Mouse (Mus musculus): ENCODE data around the gene Ankub1.

Ankub1 gene

DNA sequence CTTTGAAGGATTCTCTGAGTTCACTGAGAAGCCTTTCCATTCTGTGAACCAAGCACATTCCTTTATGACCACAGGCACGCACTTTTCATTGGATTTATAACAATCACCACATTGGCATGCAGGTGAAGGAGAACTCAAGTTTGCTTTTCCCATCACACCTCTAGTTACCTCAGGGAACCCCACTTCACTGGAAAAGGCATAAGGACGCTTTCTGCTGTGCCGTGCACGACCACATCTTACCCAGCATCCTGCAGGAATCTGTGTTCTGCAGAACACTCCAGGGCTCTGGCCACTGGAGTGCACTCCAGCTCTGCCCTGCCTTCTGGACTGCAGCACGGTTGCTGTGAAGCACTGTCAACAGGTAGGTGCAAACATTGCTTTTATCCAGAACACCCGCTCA is 55.0 kb downstream of the Ankub1 start:
- DNase-seq, result no peak

- no peak for DNase-seq
Measured at GRCm38 (mm10) chr3:57634763-57635487, 57.7 kb downstream of the Ankub1 start.

DNA sequence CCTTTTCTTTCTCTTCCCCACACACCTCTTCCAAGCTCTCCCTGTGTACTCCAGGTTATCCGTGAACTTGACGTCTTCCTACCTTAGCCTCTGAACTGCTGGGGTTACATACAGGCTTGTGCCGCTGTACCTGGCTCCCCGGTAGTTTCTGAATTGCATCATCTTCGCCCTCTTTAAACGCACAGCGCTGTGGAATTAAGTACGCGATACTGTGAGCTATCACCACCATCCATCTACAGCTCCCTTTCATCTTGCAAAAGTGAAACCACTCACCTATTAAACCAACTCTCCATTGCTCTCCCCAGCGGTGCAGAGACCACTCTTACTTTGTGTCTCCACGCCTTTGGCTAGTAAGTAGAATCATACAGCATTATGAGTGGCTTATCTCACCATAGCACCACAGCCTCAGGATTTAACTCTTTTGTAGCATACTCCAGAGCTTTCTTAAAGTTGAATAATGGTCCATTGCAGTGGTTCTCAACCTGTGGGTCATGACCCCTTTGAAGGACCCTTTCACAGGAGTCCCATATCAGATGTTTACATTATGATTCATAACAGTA is 65.6 kb downstream of the Ankub1 start:
- no peak for DNase-seq

DNA sequence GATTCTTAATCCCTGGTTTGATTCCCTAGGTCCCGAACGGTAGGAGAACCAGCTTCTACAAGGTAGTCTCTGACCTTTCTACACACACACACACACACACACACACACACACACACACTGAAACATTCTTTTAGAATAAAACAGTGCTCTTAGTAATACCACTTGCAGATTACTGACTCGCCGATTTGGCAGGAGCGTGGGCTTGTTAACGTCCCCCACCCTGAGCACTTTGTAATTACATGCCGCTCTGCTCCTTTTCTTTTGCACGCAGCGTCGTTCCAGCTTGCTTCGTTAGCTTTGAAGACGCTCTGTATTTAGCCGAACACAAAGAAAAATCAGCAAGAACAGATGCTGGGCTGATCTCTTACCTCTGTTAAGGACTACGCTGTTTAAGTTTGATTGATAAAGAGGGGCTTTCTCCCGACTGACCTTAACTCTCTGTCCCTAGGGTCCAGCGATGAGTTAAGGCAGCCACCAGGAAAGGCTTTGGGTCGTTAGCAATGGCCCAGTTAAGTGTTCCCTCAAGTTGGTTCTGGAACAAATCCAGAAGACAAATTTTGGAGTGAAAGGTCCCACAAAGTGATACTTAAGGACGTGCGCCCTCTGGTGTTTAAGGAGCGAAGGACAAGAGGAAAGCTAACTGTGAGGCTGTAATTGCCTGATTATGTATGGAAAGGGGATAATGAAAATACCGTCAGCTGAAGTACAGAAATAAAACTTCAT is 67.2 kb downstream of the Ankub1 start:
- peak; percentile 51 for DNase-seq

GRCm38 (mm10) chr3:57619718-57620117 is 72.9 kb downstream of the Ankub1 start:
- DNase-seq, result no peak

DNA sequence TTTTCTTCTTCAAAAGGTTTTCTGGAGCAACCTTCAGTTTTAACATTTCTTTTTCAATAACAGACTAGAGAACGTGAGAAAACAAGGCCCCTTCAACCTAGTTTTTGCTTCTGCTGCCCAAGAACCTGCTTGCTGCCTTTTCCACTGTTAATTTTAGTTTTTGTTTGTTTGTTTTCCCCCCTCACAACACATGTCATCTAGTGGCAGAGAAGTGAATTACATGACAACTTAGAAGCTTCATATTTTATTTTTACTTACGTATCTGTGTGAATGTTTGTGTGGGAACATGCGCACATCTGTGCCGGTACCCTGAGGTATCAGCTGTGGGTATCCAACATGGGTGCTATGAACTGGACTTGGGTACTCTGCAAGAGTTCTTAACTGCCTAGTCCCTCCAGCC is 76.9 kb downstream of the Ankub1 start:
- no peak for DNase-seq

GRCm38 (mm10) chr3:57612430-57612997 is 80.1 kb downstream of the Ankub1 start:
- no peak for DNase-seq

- no peak for DNase-seq
Measured at GRCm38 (mm10) chr3:57611776-57612175, 80.8 kb downstream of the Ankub1 start.
